Mouse (Mus musculus): ENCODE measurements around the gene Art1.

DNA sequence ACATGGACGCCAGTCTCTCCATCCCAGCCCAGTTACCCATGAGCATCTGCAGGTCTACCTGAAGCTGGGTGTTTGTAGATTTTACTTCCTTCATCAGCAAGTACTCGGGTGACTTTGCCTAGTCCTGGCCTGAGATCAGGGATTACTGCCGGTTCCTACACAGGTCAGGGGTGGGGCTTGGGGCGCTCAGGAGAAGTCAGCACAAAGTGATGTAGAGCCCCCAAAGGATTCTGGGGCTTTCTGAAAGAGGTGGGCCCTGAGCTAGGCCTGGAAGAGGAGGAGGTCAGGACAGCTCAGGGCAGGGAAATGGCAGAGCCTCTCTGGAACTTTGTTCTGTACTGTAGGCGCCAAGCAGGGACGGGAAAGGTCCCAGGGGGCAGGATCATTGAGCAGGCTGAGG lies 1.2 kb downstream of the Art1 start:
- TF ChIP-seq CTCF (IDR thresholded peaks at IDR 0.05; ENCODE audit: extremely low read depth, insufficient read depth, insufficient read length, insufficient replicate concordance) = no peak
- no peak for TF ChIP-seq POLR2A (IDR thresholded peaks at IDR 0.05; ENCODE audit: low read depth, low read length)
